Mouse (Mus musculus) stomach, postnatal 0 days (tissue): Measurements from ENCODE around the gene Arrb2.

Experiments used
- CTCF ChIP-seq: IDR thresholded peaks from 2 replicates; pipeline ENCODE4 v1.5.1; 2016; ENCODE audit warnings: antibody characterized with exemption, low read depth, mild to moderate bottlenecking, moderate library complexity
- EP300 ChIP-seq: optimal IDR thresholded peaks from 2 replicates; pipeline ENCODE3; 2016; ENCODE audit warnings: antibody characterized with exemption

GRCm38 (mm10) chr11:70438728-70439374 is 6.4 kb downstream of the Arrb2 start:
- no peak for TF ChIP-seq CTCF
- no peak for TF ChIP-seq EP300
